Mouse (Mus musculus) midbrain, embryonic 16.5 days (tissue): ENCODE data around the gene Ctdspl. TPM values are rescaled to one million over a fixed set of nuclear protein-coding genes. Genes with fewer than 3 reads are reported as not detected.

ENCODE experiments used
- ATAC-seq: fragments of 200-750 bp; cut with Nextera tagmentation; 2 replicates; pipeline ENCODE4 v1.8.0; 2017; ENCODE audit warnings: moderate TSS enrichment
- H3K27ac ChIP-seq: fragments of 300-500 bp; sonication (generic); 2 replicates; pipeline ENCODE4 v1.5.1; 2014; ENCODE audit warnings: mild to moderate bottlenecking, low read length, mixed read lengths
- H3K27me3 ChIP-seq: fragments of 300-500 bp; sonication (generic); 2 replicates; pipeline ENCODE4 v1.6.1; 2014; ENCODE audit warnings: low read depth, low read length, mixed read lengths; ENCODE audit not compliant: control insufficient read depth, insufficient read depth
- H3K36me3 ChIP-seq: fragments of 300-500 bp; sonication (generic); 2 replicates; pipeline ENCODE4 v1.6.1; 2014; ENCODE audit warnings: mild to moderate bottlenecking, low read length, moderate library complexity, mixed read lengths; ENCODE audit not compliant: control insufficient read depth, insufficient read depth
- H3K4me1 ChIP-seq: fragments of 300-500 bp; sonication (generic); 2 replicates; pipeline ENCODE4 v1.6.1; 2014; ENCODE audit warnings: mild to moderate bottlenecking, low read length, mixed read lengths; ENCODE audit not compliant: control insufficient read depth, insufficient read depth
- H3K4me2 ChIP-seq: fragments of 300-500 bp; sonication (generic); 2 replicates; pipeline ENCODE4 v1.6.1; 2014; ENCODE audit warnings: mild to moderate bottlenecking, low read length, mixed read lengths
- H3K4me3 ChIP-seq: fragments of 300-500 bp; sonication (generic); 2 replicates; pipeline ENCODE4 v1.5.1; 2014; ENCODE audit warnings: low read depth, mild to moderate bottlenecking, low read length, moderate library complexity, mixed read lengths
- H3K9ac ChIP-seq: fragments of 300-500 bp; sonication (generic); 2 replicates; pipeline ENCODE4 v1.6.1; 2014; ENCODE audit warnings: low read depth, low read length, mixed read lengths
- H3K9me3 ChIP-seq: fragments of 300-500 bp; sonication (generic); replicated peaks from 2 replicates; pipeline ENCODE4 v1.6.1; 2014; ENCODE audit warnings: mild to moderate bottlenecking, low read length, mixed read lengths; ENCODE audit not compliant: control insufficient read depth, poor library complexity, severe bottlenecking
- WGBS: fragments of 180-500 bp; shearing (Covaris S2); extraction: QIAGEN DNeasy Blood & Tissue Kit; methylation state at CpG from one replicate; pipeline ENCODE4 v1.1.7; 2014; 5-methylcytosine and 5-hydroxymethylcytosine counted together
- polyA plus RNA-seq: library from polyadenylated mRNA; unstranded; fragments of >200 nt; fragmentation: Nextera tagmentation; extraction: Ambion mirVana; gene quantifications from 2 replicates; pipeline ENCODE4 v1.2.1, GENCODE M21; 2015

The Ctdspl gene
- polyA plus RNA-seq, 1 experiment from 2014 or later: 10.9 TPM

GRCm38 (mm10) chr9:119029568-119029967 lies 103.3 kb downstream of the Ctdspl start:
- Histone ChIP-seq H3K27ac (no peak overlapping the region), H3K9ac (no peak overlapping the region), H3K9me3 (no peaks in the 10 kb centered on the region), H3K4me3 (no peak overlapping the region), H3K4me2 (no peak overlapping the region), H3K27me3 (no peaks in the 10 kb centered on the region), H3K4me1 (peaks cover 20% of the 10 kb centered on the region), H3K36me3 (no peaks in the 10 kb centered on the region)
- ATAC-seq: no peak
- WGBS: 63% methylated on average over 7 of the region's 7 CpGs

DNA sequence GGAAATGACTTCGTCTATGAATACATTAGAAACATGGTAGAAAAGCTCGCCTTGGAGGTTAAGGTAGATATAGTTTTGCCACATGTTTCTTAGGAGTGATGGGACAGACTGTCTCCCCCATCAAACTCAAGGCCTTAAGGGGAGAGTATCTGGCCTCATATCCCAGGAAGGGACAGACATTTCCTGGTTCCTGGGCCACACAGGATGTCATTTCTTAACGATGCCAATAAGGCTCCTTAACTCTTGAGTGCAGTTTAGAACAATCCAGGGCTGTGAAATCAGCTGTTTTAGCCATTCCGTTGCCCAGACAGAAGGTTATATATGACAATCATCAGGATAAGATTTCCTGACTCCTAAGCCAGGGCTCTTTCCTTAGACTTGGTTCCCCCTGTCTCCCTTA lies 104.8 kb downstream of the Ctdspl start:
- Histone ChIP-seq H3K4me3 (no peak overlapping the region), H3K4me1 (peaks cover 25% of the 10 kb centered on the region), H3K9me3 (no peaks in the 10 kb centered on the region), H3K4me2 (no peak overlapping the region), H3K36me3 (no peaks in the 10 kb centered on the region), H3K27me3 (no peaks in the 10 kb centered on the region), H3K27ac (no peak overlapping the region), H3K9ac (no peak overlapping the region)
- ATAC-seq: no peak
- WGBS: 95% methylated on average over 4 of the region's 4 CpGs

GRCm38 (mm10) chr9:119031772-119032171 lies 105.5 kb downstream of the Ctdspl start:
- Histone ChIP-seq H3K36me3 (no peaks in the 10 kb centered on the region), H3K27me3 (no peaks in the 10 kb centered on the region), H3K9ac (no peak overlapping the region), H3K4me2 (no peak overlapping the region), H3K4me3 (no peak overlapping the region), H3K27ac (no peak overlapping the region), H3K4me1 (peaks cover 25% of the 10 kb centered on the region), H3K9me3 (no peaks in the 10 kb centered on the region)
- 86% methylated on average over 14 of the region's 14 CpGs for WGBS
- ATAC-seq: no peak

DNA sequence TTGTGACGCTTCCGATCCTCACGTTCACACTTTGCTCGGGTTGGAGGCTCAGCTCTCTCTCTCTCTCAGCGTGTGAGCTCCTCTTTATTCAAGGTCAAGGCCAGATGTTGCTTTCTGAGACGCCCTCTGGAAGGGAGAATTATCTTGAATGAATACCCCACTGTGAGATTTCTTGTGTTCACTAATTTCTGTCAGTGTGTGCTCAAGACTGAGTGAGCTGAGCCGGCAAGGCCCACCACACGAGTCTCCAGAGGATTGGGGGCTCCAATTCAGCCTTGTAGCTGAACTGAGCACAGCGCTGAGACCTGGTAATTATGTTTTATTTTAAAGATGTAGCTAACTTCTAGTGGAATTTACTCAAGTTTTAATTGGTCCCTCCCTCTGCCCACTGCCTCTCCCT lies 106.3 kb downstream of the Ctdspl start:
- Histone ChIP-seq H3K27me3 (no peaks in the 10 kb centered on the region), H3K36me3 (no peaks in the 10 kb centered on the region), H3K4me2 (no peak overlapping the region), H3K4me1 (peaks cover 25% of the 10 kb centered on the region), H3K9me3 (no peaks in the 10 kb centered on the region), H3K4me3 (no peak overlapping the region), H3K27ac (peak overlapping the region; percentile 2; the same call in 1 of the 2 replicates), H3K9ac (no peak overlapping the region)
- WGBS: 25% methylated on average over 9 of the region's 9 CpGs
- ATAC-seq: no peak

- Histone ChIP-seq H3K4me3 (no peak overlapping the region), H3K9me3 (no peaks in the 10 kb centered on the region), H3K9ac (no peak overlapping the region), H3K4me2 (no peak overlapping the region), H3K36me3 (peaks cover 4% of the 10 kb centered on the region; the same call in 1 of the 2 replicates), H3K27ac (peak overlapping the region; percentile 77), H3K4me1 (peaks cover 25% of the 10 kb centered on the region), H3K27me3 (no peaks in the 10 kb centered on the region)
- WGBS: 56% methylated on average over 19 of the region's 19 CpGs
- peak; percentile 86 for ATAC-seq
Measured at GRCm38 (mm10) chr9:119033111-119033921, 107.1 kb downstream of the Ctdspl start.

DNA sequence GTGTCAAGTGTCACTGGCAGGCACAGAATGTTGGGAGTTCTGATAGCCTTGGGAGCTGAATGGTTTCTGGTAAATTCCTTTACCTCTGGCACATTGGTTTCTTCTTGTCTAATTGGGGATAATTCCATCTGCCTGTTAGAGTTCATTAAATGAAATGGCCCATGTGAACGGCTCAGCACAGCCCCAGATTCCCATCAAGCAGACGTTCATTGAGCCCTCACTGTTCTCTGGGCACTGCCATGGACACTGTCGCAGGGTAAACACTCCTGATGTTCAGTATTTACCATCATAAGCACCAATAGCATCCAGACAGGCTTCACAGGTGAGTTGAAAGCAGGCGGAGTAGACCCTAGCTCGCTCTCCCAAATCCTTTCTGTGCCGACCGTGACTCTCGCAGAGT lies 107.8 kb downstream of the Ctdspl start:
- ATAC-seq: peak; percentile 19; the same call in 1 of the 2 replicates
- H3K4me3 ChIP-seq: no peak overlapping the region
- no peaks in the 10 kb centered on the region for H3K9me3 ChIP-seq
- peaks cover 4% of the 10 kb centered on the region; the same call in 1 of the 2 replicates for H3K36me3 ChIP-seq
- 72% methylated on average over 8 of the region's 8 CpGs for WGBS
- no peaks in the 10 kb centered on the region for H3K27me3 ChIP-seq
- H3K4me1 ChIP-seq: peaks cover 25% of the 10 kb centered on the region
- no peak overlapping the region for H3K9ac ChIP-seq
- H3K27ac ChIP-seq: peak overlapping the region; percentile 77
- H3K4me2 ChIP-seq: no peak overlapping the region

- H3K27me3 ChIP-seq: no peaks in the 10 kb centered on the region
- peaks cover 25% of the 10 kb centered on the region for H3K4me1 ChIP-seq
- H3K4me2 ChIP-seq: no peak overlapping the region
- ATAC-seq: peak; percentile 21; the same call in 1 of the 2 replicates
- no peaks in the 10 kb centered on the region for H3K9me3 ChIP-seq
- peak overlapping the region; percentile 30; the same call in 1 of the 2 replicates for H3K27ac ChIP-seq
- H3K4me3 ChIP-seq: no peak overlapping the region
- H3K9ac ChIP-seq: peak overlapping the region; percentile 6; the same call in 1 of the 2 replicates
- 41% methylated on average over 29 of the region's 29 CpGs for WGBS
- H3K36me3 ChIP-seq: peaks cover 6% of the 10 kb centered on the region; the same call in 1 of the 2 replicates
Measured at GRCm38 (mm10) chr9:119034676-119035665, 108.7 kb downstream of the Ctdspl start.

DNA sequence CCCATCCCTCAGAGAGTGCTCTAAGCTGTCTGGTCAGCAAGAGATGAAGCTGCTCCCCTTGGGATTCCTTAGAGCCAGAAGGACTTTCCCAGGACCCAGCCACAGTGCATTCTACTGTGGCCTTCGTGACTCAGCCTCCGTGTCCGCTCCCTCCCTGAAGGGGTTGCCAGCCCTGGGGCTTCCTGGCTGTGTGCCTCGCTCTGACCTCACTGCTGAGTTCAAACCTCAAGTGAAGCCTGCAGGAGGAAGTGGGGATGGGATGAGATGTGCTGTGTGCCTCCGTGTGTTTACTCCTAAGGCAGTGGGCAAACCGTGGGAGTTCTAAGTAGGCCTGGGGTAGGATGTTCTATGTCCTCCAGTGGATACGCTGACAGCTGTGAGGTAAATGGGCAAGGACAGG lies 109.6 kb downstream of the Ctdspl start:
- no peak overlapping the region for H3K27ac ChIP-seq
- H3K36me3 ChIP-seq: peaks cover 9% of the 10 kb centered on the region; the same call in 1 of the 2 replicates
- WGBS: 76% methylated on average over 7 of the region's 7 CpGs
- no peaks in the 10 kb centered on the region for H3K9me3 ChIP-seq
- no peak overlapping the region for H3K4me3 ChIP-seq
- H3K9ac ChIP-seq: no peak overlapping the region
- H3K27me3 ChIP-seq: no peaks in the 10 kb centered on the region
- no peak overlapping the region for H3K4me2 ChIP-seq
- H3K4me1 ChIP-seq: peaks cover 25% of the 10 kb centered on the region
- no peak for ATAC-seq
